Mouse (Mus musculus): ENCODE data around the gene Usp11.
A peak's percentile ranks its signal among the peaks of the same experiment; 100 is the strongest.
"Not testable (repeated sequence)": the region's sequence is repeated elsewhere in the genome, so short reads cannot be mapped to it uniquely, and the experiment has no call there.

The Usp11 gene

GRCm38 (mm10) chrX:20703741-20704290 lies at the start of gene Usp11:
Usp11 (plus strand) TSS chrX:20703906.
- peak; percentile 28 for DNase-seq (ENCODE audit: low spot score)

- DNase-seq (ENCODE audit: low spot score), result no peak
Measured at GRCm38 (mm10) chrX:20657593-20657992, 46.1 kb upstream of the Usp11 start.

GRCm38 (mm10) chrX:20658026-20658652 lies 45.6 kb upstream of the Usp11 start, which contains the start of gene Uba1:
Uba1 (plus strand) TSS chrX:20658326.
- peak; percentile 54 for DNase-seq (ENCODE audit: low spot score)

GRCm38 (mm10) chrX:20658891-20659406 lies 44.8 kb upstream of the Usp11 start:
- DNase-seq (ENCODE audit: low spot score), result no peak

- DNase-seq (ENCODE audit: low spot score), result no peak
Measured at GRCm38 (mm10) chrX:20662317-20662715, 41.4 kb upstream of the Usp11 start.

- DNase-seq (ENCODE audit: low spot score), result peak; percentile 77
Measured at GRCm38 (mm10) chrX:20662716-20663443, 40.8 kb upstream of the Usp11 start.

- DNase-seq (ENCODE audit: low spot score), result no peak
Measured at GRCm38 (mm10) chrX:20663444-20663790, 40.3 kb upstream of the Usp11 start.

GRCm38 (mm10) chrX:20687519-20688067 lies 16.1 kb upstream of the Usp11 start, which contains the start of gene Cdk16:
Cdk16 (plus strand) TSS chrX:20687954.
- DNase-seq (ENCODE audit: low spot score), result peak; percentile 87

- peak; percentile 81 for DNase-seq (ENCODE audit: low spot score)
Measured at GRCm38 (mm10) chrX:20688068-20688547, 15.6 kb upstream of the Usp11 start.

- peak; percentile 24 for DNase-seq (ENCODE audit: low spot score)
Measured at GRCm38 (mm10) chrX:20688615-20689014, 15.1 kb upstream of the Usp11 start.

GRCm38 (mm10) chrX:20691566-20691965 lies 12.1 kb upstream of the Usp11 start:
- no peak for DNase-seq (ENCODE audit: low spot score)

GRCm38 (mm10) chrX:20692616-20693015 lies 11.1 kb upstream of the Usp11 start:
- no peak for DNase-seq (ENCODE audit: low spot score)

- no peak for DNase-seq (ENCODE audit: low spot score)
Measured at GRCm38 (mm10) chrX:20695842-20696241, 7.9 kb upstream of the Usp11 start.

GRCm38 (mm10) chrX:20704295-20705082 lies 783 bp downstream of the Usp11 start:
- DNase-seq (ENCODE audit: low spot score), result peak; percentile 74

- no peak for DNase-seq (ENCODE audit: low spot score)
Measured at GRCm38 (mm10) chrX:20705083-20705402, 1.3 kb downstream of the Usp11 start.

GRCm38 (mm10) chrX:20728681-20729080 lies 25.0 kb downstream of the Usp11 start:
- DNase-seq (ENCODE audit: low spot score), result no peak

GRCm38 (mm10) chrX:20730048-20730447 lies 26.3 kb downstream of the Usp11 start:
- not testable (repeated sequence) for DNase-seq (ENCODE audit: low spot score)

GRCm38 (mm10) chrX:20736479-20736878 lies 32.8 kb downstream of the Usp11 start:
- peak; percentile 5 for DNase-seq (ENCODE audit: low spot score)

GRCm38 (mm10) chrX:20748829-20749228 lies 45.1 kb downstream of the Usp11 start:
- no peak for DNase-seq (ENCODE audit: low spot score)

- no peak for DNase-seq (ENCODE audit: low spot score)
Measured at GRCm38 (mm10) chrX:20761201-20761600, 57.5 kb downstream of the Usp11 start.
